Mouse (Mus musculus) kidney, adult 2 months (tissue): ENCODE data around the gene Chmp3. TPM values are rescaled to one million over a fixed set of nuclear protein-coding genes. Genes with fewer than 3 reads are reported as not detected.

Source experiments
- DNase-seq: peaks from one replicate; pipeline ENCODE4 v3.0.0; 2021
- H3K27ac ChIP-seq: fragments of 200-500 bp; 2 replicates; pipeline ENCODE4 v1.5.1; 2012; ENCODE audit warnings: low read depth, low read length, control low read depth, inconsistent platforms; ENCODE audit not compliant: insufficient read depth
- H3K27me3 ChIP-seq: fragments of 200-500 bp; replicated peaks from 2 replicates; pipeline ENCODE4 v1.6.1; 2012; ENCODE audit warnings: mild to moderate bottlenecking, moderate library complexity, low read length, inconsistent platforms; ENCODE audit not compliant: control insufficient read depth, insufficient read depth
- H3K36me3 ChIP-seq: fragments of 200-500 bp; 2 replicates; pipeline ENCODE4 v1.6.1; 2012; ENCODE audit warnings: mild to moderate bottlenecking, moderate library complexity, low read length, inconsistent platforms; ENCODE audit not compliant: control insufficient read depth, insufficient read depth
- H3K4me1 ChIP-seq: fragments of 200-500 bp; 2 replicates; pipeline ENCODE4 v1.6.1; 2011; ENCODE audit warnings: low read length; ENCODE audit not compliant: control insufficient read depth, insufficient read depth
- H3K4me3 ChIP-seq: fragments of 200-500 bp; 2 replicates; pipeline ENCODE4 v1.5.1; 2011; ENCODE audit warnings: mild to moderate bottlenecking, low read depth, low read length, control low read depth; ENCODE audit not compliant: insufficient read depth
- CTCF ChIP-seq: fragments of 200-500 bp; conservative IDR thresholded peaks from 2 replicates; pipeline ENCODE4 v1.5.1; 2011; ENCODE audit warnings: low read depth, mild to moderate bottlenecking, control low read depth, low read length, moderate library complexity, mixed read lengths; ENCODE audit not compliant: insufficient read depth, insufficient read length
- POLR2A ChIP-seq: fragments of 200-500 bp; IDR thresholded peaks from one replicate; pipeline ENCODE4 v1.6.1; 2011; ENCODE audit warnings: low read depth, low read length, control low read depth
- WGBS: fragments of 180-500 bp; shearing (Covaris S2); methylation state at CpG from one replicate; pipeline ENCODE4 v1.1.7; 2018; 5-methylcytosine and 5-hydroxymethylcytosine counted together
- polyA plus RNA-seq: library from polyadenylated mRNA; depleted of rRNA; stranded (reverse); fragments of >200 nt; gene quantifications from 2 replicates; pipeline ENCODE4 v1.2.3, GENCODE M21; 2012

Gene Chmp3
- polyA plus RNA-seq, 1 experiment, result 51.5 TPM

GRCm38 (mm10) chr6:71519476-71519875, 24.1 kb upstream of the Chmp3 start:
- Histone ChIP-seq H3K4me1 (no peaks in the 10 kb centered on the region), H3K4me3 (no peak overlapping the region), H3K27ac (no peak overlapping the region), H3K36me3 (no peaks in the 10 kb centered on the region), H3K27me3 (no peaks in the 10 kb centered on the region)
- TF ChIP-seq POLR2A (no peak), CTCF (no peak)
- WGBS, result 75% methylated on average over 4 of the region's 4 CpGs
- no peak for DNase-seq

- no peak for TF ChIP-seq CTCF
- no peak for TF ChIP-seq POLR2A
- no peak for DNase-seq
- WGBS, result 39% methylated on average over 3 of the region's 3 CpGs
These were observed 18.0 kb upstream of the Chmp3 start for GRCm38 (mm10) chr6:71525556-71525955.

DNA sequence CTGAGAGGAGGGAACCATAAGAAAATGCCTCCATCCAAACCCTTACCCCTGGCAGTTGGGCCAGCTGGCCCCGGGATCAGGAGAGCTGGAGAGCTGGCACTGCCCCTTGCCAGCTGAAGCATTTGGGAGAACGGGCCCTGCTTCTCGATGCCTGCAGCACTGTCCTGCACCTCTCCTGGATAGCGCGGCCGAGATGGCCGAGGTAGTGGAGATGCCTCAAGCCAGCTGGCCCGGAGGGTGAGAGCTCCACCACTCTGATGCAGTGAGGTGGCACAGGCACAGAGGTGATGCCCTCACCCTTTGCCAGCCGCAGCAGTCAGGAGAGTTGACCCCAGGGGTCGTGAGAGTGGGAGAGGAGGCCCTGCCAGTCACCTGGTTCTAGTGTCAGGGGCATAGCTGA, 16.5 kb upstream of the Chmp3 start:
- Histone ChIP-seq H3K36me3 (no peaks in the 10 kb centered on the region), H3K27me3 (no peaks in the 10 kb centered on the region), H3K4me1 (no peaks in the 10 kb centered on the region), H3K27ac (no peak overlapping the region), H3K4me3 (no peak overlapping the region)
- TF ChIP-seq POLR2A, result no peak
- TF ChIP-seq CTCF, result no peak
- 82% methylated on average over 10 of the region's 10 CpGs for WGBS
- no peak for DNase-seq

More at GRCm38 (mm10) chr6:71525556-71525955, 18.0 kb upstream of the Chmp3 start:
- Histone ChIP-seq H3K4me1 (no peaks in the 10 kb centered on the region), H3K27me3 (no peaks in the 10 kb centered on the region), H3K4me3 (no peak overlapping the region), H3K27ac (no peak overlapping the region), H3K36me3 (no peaks in the 10 kb centered on the region)

DNA sequence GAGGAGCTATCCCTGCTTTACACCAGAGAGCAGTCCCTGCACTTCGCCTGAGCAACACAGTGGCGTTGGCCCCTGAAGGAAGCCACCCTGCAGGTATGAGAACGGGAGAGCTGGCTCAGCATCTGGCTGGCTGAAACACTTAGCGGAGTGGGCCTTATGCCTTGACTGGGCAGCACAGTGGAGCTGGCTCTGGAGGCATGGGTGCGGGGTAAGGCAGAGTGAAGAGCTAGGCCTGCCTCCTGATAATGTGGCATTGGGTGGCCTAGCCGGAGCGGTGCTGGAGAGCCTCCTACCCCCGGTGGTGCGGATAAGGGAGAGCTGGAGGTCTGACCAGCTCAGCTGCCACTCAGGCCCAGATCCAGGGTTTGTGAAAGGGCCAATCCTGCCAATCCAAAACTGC, 15.8 kb upstream of the Chmp3 start:
- Histone ChIP-seq H3K4me3 (no peak overlapping the region), H3K36me3 (no peaks in the 10 kb centered on the region), H3K27me3 (no peaks in the 10 kb centered on the region), H3K4me1 (no peaks in the 10 kb centered on the region), H3K27ac (no peak overlapping the region)
- DNase-seq, result no peak
- 93% methylated on average over 9 of the region's 9 CpGs for WGBS
- no peak for TF ChIP-seq POLR2A
- no peak for TF ChIP-seq CTCF

DNA sequence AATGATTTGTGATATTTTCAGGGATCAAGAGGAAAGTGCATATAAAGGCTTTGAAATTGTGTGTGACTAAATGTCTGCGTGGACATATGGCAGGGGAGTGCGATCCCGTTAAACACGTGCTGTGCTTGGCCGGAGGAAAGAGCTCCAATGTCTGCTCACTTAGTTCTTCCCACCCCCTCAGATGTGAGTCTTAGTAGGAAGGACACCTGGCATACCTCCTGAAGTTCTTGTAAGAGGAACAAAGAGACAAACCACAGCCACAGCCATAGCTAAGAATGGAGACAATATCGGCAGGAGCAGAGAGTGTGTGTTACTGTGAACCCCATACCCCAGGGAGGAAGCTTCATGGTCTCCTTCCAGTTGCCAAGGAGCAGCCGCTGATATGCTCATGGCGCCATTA, 13.4 kb upstream of the Chmp3 start:
- H3K4me3 ChIP-seq, result no peak overlapping the region
- 85% methylated on average over 8 of the region's 8 CpGs for WGBS
- H3K4me1 ChIP-seq, result no peaks in the 10 kb centered on the region
- no peaks in the 10 kb centered on the region for H3K36me3 ChIP-seq
- no peak for TF ChIP-seq CTCF
- no peak for TF ChIP-seq POLR2A
- no peak overlapping the region for H3K27ac ChIP-seq
- no peak for DNase-seq
- H3K27me3 ChIP-seq, result no peaks in the 10 kb centered on the region

- peak; percentile 28 for DNase-seq
- Histone ChIP-seq H3K27me3 (no peaks in the 10 kb centered on the region), H3K27ac (no peak overlapping the region), H3K4me1 (no peaks in the 10 kb centered on the region), H3K36me3 (no peaks in the 10 kb centered on the region), H3K4me3 (no peak overlapping the region)
- TF ChIP-seq CTCF, result no peak
- TF ChIP-seq POLR2A, result no peak
These were observed 6.3 kb upstream of the Chmp3 start for GRCm38 (mm10) chr6:71537286-71537685.

DNA sequence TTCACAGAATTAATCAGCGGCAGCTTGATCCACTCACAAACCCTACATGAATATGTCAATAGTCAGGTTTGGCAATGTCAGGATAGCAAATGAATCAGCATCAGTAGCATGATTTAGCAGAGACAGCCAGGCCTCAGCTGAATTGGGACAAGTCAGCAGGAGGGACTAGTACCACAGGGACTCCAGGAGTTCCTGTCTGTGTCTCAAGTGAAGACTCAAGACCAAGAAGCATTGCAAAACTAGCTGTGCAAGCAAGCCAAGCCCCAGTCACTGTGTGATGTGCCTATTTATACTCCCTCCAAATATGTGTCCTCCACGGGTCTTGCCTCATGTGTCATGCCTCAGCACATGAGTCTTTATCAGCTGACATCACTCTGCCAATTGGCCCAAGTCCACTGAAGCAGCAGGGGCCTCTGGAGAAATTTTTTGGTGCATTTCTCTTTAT, 11.9 kb downstream of the Chmp3 start:
- TF ChIP-seq POLR2A (no peak), CTCF (no peak)
- WGBS, result 75% methylated on average over 2 of the region's 2 CpGs
- no peaks in the 10 kb centered on the region for H3K27me3 ChIP-seq
- no peaks in the 10 kb centered on the region for H3K4me1 ChIP-seq
- DNase-seq, result peak; percentile 3
- H3K27ac ChIP-seq, result no peak overlapping the region
- H3K36me3 ChIP-seq, result no peaks in the 10 kb centered on the region
- no peak overlapping the region for H3K4me3 ChIP-seq

DNA sequence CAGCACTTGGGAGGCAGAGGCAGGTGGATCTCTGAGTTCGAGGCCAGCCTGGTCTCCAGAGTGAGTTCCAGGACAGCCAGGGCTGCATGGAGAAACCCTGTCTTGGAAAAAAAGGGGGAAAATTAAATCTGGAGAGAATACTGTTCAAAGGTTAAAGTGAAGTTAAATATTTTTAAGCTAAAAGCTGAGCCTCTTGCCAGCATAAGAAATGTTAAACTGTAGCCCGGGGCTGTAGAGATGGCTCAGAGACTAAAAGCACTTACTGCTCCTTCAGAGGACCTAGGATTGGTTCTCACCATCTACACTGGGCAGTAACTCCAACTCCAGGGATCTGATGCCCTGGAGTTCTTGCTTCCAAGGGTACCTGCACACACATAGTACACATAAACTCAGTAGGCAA, 13.2 kb downstream of the Chmp3 start:
- whole genome bisulfite sequencing, result 63% methylated on average over 2 of the region's 2 CpGs
- peak; percentile 61 for DNase-seq

More for the DNA sequence above, 13.2 kb downstream of the Chmp3 start:
- no peaks in the 10 kb centered on the region for H3K4me1 ChIP-seq
- no peaks in the 10 kb centered on the region for H3K27me3 ChIP-seq
- no peak overlapping the region for H3K27ac ChIP-seq
- H3K36me3 ChIP-seq, result no peaks in the 10 kb centered on the region; the same call in 1 of the 2 replicates
- TF ChIP-seq POLR2A (no peak), CTCF (no peak)
- no peak overlapping the region for H3K4me3 ChIP-seq
